Mouse (Mus musculus) G1E (cell line): ENCODE measurements at regions not wholly inside any gene's neighbourhood (a gene's known extent, or its start where the extent isn't known, plus 50 kb on each side); places are given as distances from the start of the nearest gene placed in this dataset.

Source experiments
- ATAC-seq: 2 replicates; pipeline ENCODE4 v1.8.0; 2016; ENCODE audit warnings: mild to moderate bottlenecking; ENCODE audit not compliant: insufficient number of reproducible peaks, poor library complexity, low FRiP score, severe bottlenecking; ENCODE audit errors: extremely low read depth
- DNase-seq: peaks from one replicate; pipeline ENCODE4 v3.0.0; 2012; ENCODE audit warnings: low spot score
- H3K27me3 ChIP-seq: 2 replicates; pipeline ENCODE4 v1.6.1; 2012; ENCODE audit warnings: mild to moderate bottlenecking, low read length, inconsistent platforms; ENCODE audit not compliant: insufficient read depth
- H3K36me3 ChIP-seq: replicated peaks from 2 replicates; pipeline ENCODE3; 2012; ENCODE audit warnings: mild to moderate bottlenecking, inconsistent platforms
- H3K4me1 ChIP-seq: 2 replicates; pipeline ENCODE4 v1.6.1; 2012; ENCODE audit warnings: low read depth, low read length, inconsistent platforms, mixed read lengths; ENCODE audit not compliant: insufficient read depth
- H3K4me3 ChIP-seq: 2 replicates; pipeline ENCODE4 v1.5.1; 2012; ENCODE audit warnings: low read depth, mild to moderate bottlenecking, inconsistent platforms, low read length, moderate library complexity, mixed read lengths
- H3K9me3 ChIP-seq: replicated peaks from 2 replicates; pipeline ENCODE4 v1.6.1; 2012; ENCODE audit warnings: inconsistent platforms
- CTCF ChIP-seq: IDR thresholded peaks from 2 replicates; pipeline ENCODE4 v1.5.1; 2012; ENCODE audit warnings: low read depth, low read length, inconsistent platforms, mixed read lengths
- GATA1 ChIP-seq: IDR thresholded peaks from 2 replicates; pipeline ENCODE4 v1.6.1; 2012; ENCODE audit warnings: borderline replicate concordance, low read length, inconsistent platforms, mixed read lengths
- GATA2 ChIP-seq: IDR thresholded peaks from 2 replicates; pipeline ENCODE4 v1.6.1; 2012; ENCODE audit warnings: low read depth, low read length, inconsistent platforms, borderline replicate concordance
- POLR2AphosphoS5 ChIP-seq: IDR thresholded peaks from 2 replicates; pipeline ENCODE4 v1.6.1; 2012; ENCODE audit warnings: low read depth, low read length, inconsistent platforms; ENCODE audit not compliant: insufficient replicate concordance
- TAL1 ChIP-seq: conservative IDR thresholded peaks from 2 replicates; pipeline ENCODE4 v1.6.1; 2012; ENCODE audit warnings: low read depth, low read length, inconsistent platforms, mixed read lengths

DNA sequence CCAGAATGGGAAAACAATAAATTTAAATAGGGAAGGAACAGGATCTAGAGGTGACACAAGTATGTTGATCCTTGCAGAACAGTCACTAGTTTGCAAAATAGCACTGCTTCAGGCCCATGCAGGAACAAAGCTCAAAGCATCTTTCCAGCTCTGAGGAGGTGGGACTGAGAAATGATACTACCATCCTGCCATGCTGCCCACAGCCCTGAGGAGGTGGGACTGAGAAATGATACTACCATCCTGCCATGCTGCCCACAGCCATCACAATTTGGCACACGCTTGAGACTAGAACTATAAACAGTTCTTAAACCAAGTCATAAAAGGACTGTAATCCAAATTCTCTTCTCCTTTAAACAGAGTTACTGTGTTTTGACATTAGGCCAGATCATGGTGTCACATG lies 174.5 kb upstream of the Lrig1 start:
- DNase-seq (no peak), ATAC-seq (no peak)

DNA sequence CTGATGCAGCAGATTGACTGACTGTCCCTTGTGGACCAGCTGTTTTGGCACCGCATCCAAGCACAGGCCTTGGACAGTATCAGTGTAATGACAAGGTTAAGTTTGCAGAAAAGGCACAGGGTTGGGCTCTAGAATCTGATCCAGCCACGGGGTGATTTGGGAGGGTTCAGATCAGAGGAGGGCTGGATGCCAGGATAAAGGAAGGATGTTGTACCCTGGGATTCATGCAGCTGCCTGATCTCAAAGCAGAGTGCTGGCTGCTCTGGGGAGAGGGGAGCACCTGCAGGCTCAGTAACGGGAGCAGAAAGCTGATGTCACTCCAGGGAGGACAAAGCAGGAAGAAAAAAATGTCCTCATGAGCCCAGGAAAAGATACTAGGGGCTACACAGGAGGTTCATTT lies 168.0 kb upstream of the Lrig1 start:
- H3K27me3 ChIP-seq: peaks cover 2% of the 10 kb centered on the region; the same call in 1 of the 2 replicates
- TF ChIP-seq TAL1 (no peak), GATA2 (no peak), GATA1 (no peak), CTCF (no peak), POLR2AphosphoS5 (no peak)
- no peak for DNase-seq
- H3K4me1 ChIP-seq: no peaks in the 10 kb centered on the region
- ATAC-seq: no peak
- no peak overlapping the region for H3K4me3 ChIP-seq
- no peaks in the 10 kb centered on the region for H3K36me3 ChIP-seq
- no peaks in the 10 kb centered on the region for H3K9me3 ChIP-seq

More for the DNA sequence above, 174.5 kb upstream of the Lrig1 start:
- peaks cover 2% of the 10 kb centered on the region for H3K27me3 ChIP-seq
- H3K4me1 ChIP-seq: no peaks in the 10 kb centered on the region
- H3K4me3 ChIP-seq: no peak overlapping the region
- TF ChIP-seq CTCF: no peak
- TF ChIP-seq GATA2: no peak
- TF ChIP-seq GATA1: no peak
- no peak for TF ChIP-seq POLR2AphosphoS5
- TF ChIP-seq TAL1: no peak
- no peaks in the 10 kb centered on the region for H3K9me3 ChIP-seq
- H3K36me3 ChIP-seq: no peaks in the 10 kb centered on the region

DNA sequence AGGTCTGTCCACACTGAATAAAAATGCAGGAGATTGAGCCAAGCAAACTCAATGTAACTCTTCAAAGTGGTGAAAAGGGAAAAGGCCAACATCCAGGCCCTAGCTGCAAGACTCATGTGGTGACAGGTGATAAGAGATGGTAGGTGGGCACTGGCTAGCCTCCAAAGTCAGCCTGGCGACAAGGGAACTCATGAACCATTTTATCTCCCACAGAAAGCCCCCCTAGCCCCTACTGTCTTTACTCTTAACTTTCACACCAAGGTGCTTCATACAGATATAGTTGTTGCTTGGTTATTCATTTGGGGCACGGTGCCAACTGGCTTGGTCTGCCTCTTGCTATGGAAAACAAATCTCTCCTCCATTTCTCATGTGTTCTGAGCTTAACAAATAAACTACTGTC lies 165.5 kb upstream of the Lrig1 start:
- Histone ChIP-seq H3K9me3 (no peaks in the 10 kb centered on the region), H3K36me3 (no peaks in the 10 kb centered on the region), H3K4me1 (no peaks in the 10 kb centered on the region), H3K4me3 (no peak overlapping the region), H3K27me3 (peaks cover 3% of the 10 kb centered on the region; the same call in 1 of the 2 replicates)
- no peak for TF ChIP-seq TAL1
- no peak for TF ChIP-seq GATA1
- no peak for TF ChIP-seq GATA2
- TF ChIP-seq CTCF: no peak
- ATAC-seq (no peak), DNase-seq (no peak)

DNA sequence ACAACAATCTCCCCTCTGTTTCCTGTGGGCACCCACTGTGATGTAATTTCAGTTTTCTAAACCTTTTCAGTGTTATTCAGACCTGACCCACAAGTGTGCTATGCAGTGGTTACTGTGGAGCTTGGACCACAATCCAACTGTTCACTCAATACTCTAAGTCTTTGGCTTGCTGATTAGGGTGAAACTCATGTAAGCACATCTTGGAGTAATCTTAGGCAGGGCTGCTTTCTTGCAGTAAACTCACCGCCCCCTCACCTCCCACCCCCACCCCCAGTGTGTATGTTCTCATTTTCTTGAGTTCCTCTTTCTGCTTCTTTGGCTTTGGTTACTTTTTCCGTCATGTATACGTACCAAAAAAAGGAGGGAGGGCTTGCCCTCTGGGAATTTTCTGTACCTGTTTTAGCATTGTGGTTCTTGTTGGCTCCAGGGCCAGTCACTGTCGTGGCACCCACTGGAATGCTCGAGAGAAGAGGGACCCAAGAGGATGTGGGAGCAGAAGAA lies 158.2 kb upstream of the Lrig1 start:
- peaks cover 3% of the 10 kb centered on the region; the same call in 1 of the 2 replicates for H3K27me3 ChIP-seq
- H3K36me3 ChIP-seq: no peaks in the 10 kb centered on the region
- DNase-seq (no peak), ATAC-seq (no peak)
- H3K4me1 ChIP-seq: no peaks in the 10 kb centered on the region; the same call in 1 of the 2 replicates
- no peaks in the 10 kb centered on the region for H3K9me3 ChIP-seq
- no peak for TF ChIP-seq GATA1
- TF ChIP-seq POLR2AphosphoS5: no peak
- no peak for TF ChIP-seq TAL1
- TF ChIP-seq CTCF: no peak
- no peak for TF ChIP-seq GATA2
- H3K4me3 ChIP-seq: no peak overlapping the region

DNA sequence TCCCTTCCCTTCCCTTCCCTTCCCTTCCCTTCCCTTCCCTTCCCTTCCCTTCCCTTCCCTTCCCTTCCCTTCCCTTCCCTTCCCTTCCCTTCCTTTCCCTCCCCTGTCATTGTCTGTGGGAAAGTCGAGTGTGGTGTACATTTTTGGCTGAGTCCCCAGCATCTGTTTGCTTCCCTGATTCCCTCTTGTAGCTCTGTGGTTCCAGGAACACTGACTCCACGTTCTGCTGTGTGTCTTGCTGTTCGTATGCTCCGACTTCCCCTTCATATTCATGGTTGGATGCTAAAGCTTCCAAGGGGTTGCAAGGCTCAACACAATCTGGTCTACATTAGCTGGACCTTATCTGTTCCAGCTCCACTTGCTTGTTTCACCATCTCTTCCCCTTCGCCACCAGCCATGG lies 150.2 kb upstream of the Lrig1 start:
- no peak for ATAC-seq
- Histone ChIP-seq H3K9me3 (no peaks in the 10 kb centered on the region), H3K4me1 (no peaks in the 10 kb centered on the region), H3K4me3 (no peak overlapping the region), H3K27me3 (no peaks in the 10 kb centered on the region), H3K36me3 (no peaks in the 10 kb centered on the region)
- DNase-seq: no peak
- TF ChIP-seq GATA2 (no peak), CTCF (no peak), TAL1 (no peak), GATA1 (no peak), POLR2AphosphoS5 (no peak)

DNA sequence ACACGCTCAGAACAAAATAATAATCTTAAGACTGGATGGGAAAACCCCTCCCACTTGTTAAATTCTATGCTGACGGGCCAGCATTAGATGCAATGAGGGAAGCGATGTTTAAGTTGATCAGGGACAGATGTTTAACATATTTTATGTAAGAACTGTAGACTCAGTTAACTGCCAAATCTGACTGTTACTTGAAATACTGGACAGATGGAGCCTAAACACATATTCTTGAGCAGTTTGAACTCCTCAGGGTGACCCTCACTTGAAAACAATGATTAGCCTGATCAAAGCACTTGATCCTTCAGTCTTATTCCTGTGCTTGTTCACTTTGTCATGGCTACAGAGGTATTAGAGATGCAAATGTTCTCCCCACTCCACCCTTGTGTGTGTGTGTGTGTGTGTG lies 149.6 kb upstream of the Lrig1 start:
- DNase-seq (no peak), ATAC-seq (no peak)
- no peaks in the 10 kb centered on the region for H3K4me1 ChIP-seq
- H3K27me3 ChIP-seq: no peaks in the 10 kb centered on the region
- H3K36me3 ChIP-seq: no peaks in the 10 kb centered on the region
- no peak overlapping the region for H3K4me3 ChIP-seq
- TF ChIP-seq TAL1: no peak
- TF ChIP-seq GATA2: no peak
- no peak for TF ChIP-seq POLR2AphosphoS5
- TF ChIP-seq GATA1: no peak
- no peak for TF ChIP-seq CTCF
- H3K9me3 ChIP-seq: no peaks in the 10 kb centered on the region

DNA sequence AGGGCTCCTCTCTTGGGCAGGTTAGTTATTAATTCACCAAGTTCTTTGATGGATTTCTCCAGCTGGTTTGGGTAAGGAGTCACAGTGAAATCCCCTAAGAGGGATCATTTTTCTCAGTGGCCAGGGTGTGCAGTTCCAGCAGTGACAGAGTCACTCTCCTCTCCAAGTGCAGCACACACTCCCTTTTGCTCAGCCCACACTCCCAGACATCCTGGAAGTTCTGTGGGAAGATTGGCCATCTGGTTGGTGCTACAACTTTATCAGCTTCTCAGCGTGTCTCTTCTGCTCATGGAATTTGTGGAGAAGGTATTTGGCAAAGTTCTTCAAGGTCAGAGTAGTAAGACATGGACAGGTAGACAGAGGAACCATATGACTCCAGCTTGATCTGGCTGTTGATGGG lies 148.5 kb upstream of the Lrig1 start:
- Histone ChIP-seq H3K27me3 (no peaks in the 10 kb centered on the region; the same call in 1 of the 2 replicates), H3K36me3 (no peaks in the 10 kb centered on the region), H3K4me3 (no peak overlapping the region), H3K9me3 (no peaks in the 10 kb centered on the region), H3K4me1 (no peaks in the 10 kb centered on the region)
- TF ChIP-seq GATA1 (no peak), CTCF (no peak), TAL1 (no peak), POLR2AphosphoS5 (no peak)
- ATAC-seq: no peak
- no peak for DNase-seq
